In genomic region chr8:79984946-79985345, GRCm38 (mm10) we compare ENCODE assay signal across 25 mouse cellular contexts.
DNase-seq lines count a peak whose midpoint lies in the region; ATAC-seq and TF ChIP-seq lines count a peak whose summit lies in the region.
"Had no signal": no experiment of that assay in that cellular context is flagged by ENCODE, and none has a peak within 500 bp of the region (broad histone marks: within the 10 kb centered on the region; RNA-seq: fewer than 3 reads in every experiment).

No protein-coding gene starts in this region.

- no peaks in the 10 kb centered on the region for H3K9me3 ChIP-seq in midbrain, embryonic 14.5 days (ENCODE audit: control insufficient read depth, low read length)
- H3K9me3 ChIP-seq in midbrain, embryonic 15.5 days = no peaks in the 10 kb centered on the region
- H3K9me3 ChIP-seq: embryonic facial prominence, embryonic 13.5 days; forebrain, embryonic 13.5 days; heart, embryonic 10.5 days; heart, embryonic 13.5 days; hindbrain, embryonic 12.5 days; hindbrain, embryonic 15.5 days had no signal

- no peak overlapping the region for H3K27ac ChIP-seq in midbrain, embryonic 14.5 days (replicated peaks; ENCODE audit: low read depth, low read length)
- H3K27ac ChIP-seq in midbrain, embryonic 15.5 days = no peak overlapping the region
- H3K27ac ChIP-seq: embryonic facial prominence, embryonic 13.5 days; forebrain, embryonic 13.5 days; heart, adult 2 months; heart, embryonic 10.5 days; heart, embryonic 13.5 days; hindbrain, embryonic 12.5 days; hindbrain, embryonic 15.5 days had no signal

- DNase-seq in embryo, embryonic 10.5 days (ENCODE audit: low spot score) = peak; percentile 26
- no peak for DNase-seq in embryo, embryonic 10 days (ENCODE audit: low spot score)
- DNase-seq in midbrain, embryonic 14.5 days = no peak
- peak; percentile 77 for DNase-seq in retina, embryonic 14.5 days (ENCODE audit: low spot score)
- DNase-seq in gastrocnemius, postnatal 10 days = no peak
- no peak for DNase-seq in right cerebral cortex, postnatal 36 days (ENCODE audit: low spot score in 2 of 2)
- DNase-seq in lung, adult 2 months = no peak
- DNase-seq: adrenal gland, postnatal 10 days; adrenal gland, postnatal 36 days; cerebellum, adult 11 months; cerebellum, adult 2 months; cerebellum, adult 9-11 months; cerebellum, postnatal 25 days; gastrocnemius, postnatal 36 days; heart, adult 2 months; heart, postnatal 14 days had no signal

- 49% methylated on average over 2 of the region's 2 CpGs for WGBS in midbrain, embryonic 14.5 days
- 60% methylated on average over 2 of the region's 2 CpGs for WGBS in midbrain, embryonic 15.5 days
- WGBS in lung, adult 2 months = 66% methylated on average over 2 of the region's 2 CpGs

- no peak overlapping the region for H3K4me2 ChIP-seq in midbrain, embryonic 14.5 days (ENCODE audit: low read length)
- no peak overlapping the region for H3K4me2 ChIP-seq in midbrain, embryonic 15.5 days
- H3K4me2 ChIP-seq: embryonic facial prominence, embryonic 13.5 days; forebrain, embryonic 13.5 days; heart, embryonic 13.5 days; hindbrain, embryonic 12.5 days; hindbrain, embryonic 15.5 days had no signal

- no peak overlapping the region for H3K4me3 ChIP-seq in midbrain, embryonic 14.5 days (replicated peaks; ENCODE audit: low read depth, low read length)
- H3K4me3 ChIP-seq in midbrain, embryonic 15.5 days = no peak overlapping the region
- no peak overlapping the region for H3K4me3 ChIP-seq in lung, adult 2 months (replicated peaks; ENCODE audit: extremely low read depth, low read depth, low read length)
- H3K4me3 ChIP-seq: embryonic facial prominence, embryonic 13.5 days; erythroblast, embryonic 14.5 days; forebrain, embryonic 13.5 days; heart, adult 2 months; heart, embryonic 10.5 days; heart, embryonic 13.5 days; hindbrain, embryonic 12.5 days; hindbrain, embryonic 15.5 days had no signal

- H3K27me3 ChIP-seq in midbrain, embryonic 14.5 days (ENCODE audit: control insufficient read depth, insufficient read depth, low read length) = no peaks in the 10 kb centered on the region
- H3K27me3 ChIP-seq in midbrain, embryonic 15.5 days (replicated peaks) = no peaks in the 10 kb centered on the region
- H3K27me3 ChIP-seq: embryonic facial prominence, embryonic 13.5 days; forebrain, embryonic 13.5 days; heart, embryonic 13.5 days; hindbrain, embryonic 12.5 days; hindbrain, embryonic 15.5 days; Patski had no signal

- H3K4me1 ChIP-seq in midbrain, embryonic 14.5 days (ENCODE audit: control insufficient read depth, insufficient read depth, low read length) = no peaks in the 10 kb centered on the region
- no peaks in the 10 kb centered on the region for H3K4me1 ChIP-seq in midbrain, embryonic 15.5 days
- H3K4me1 ChIP-seq in lung, adult 2 months (ENCODE audit: control insufficient read depth, insufficient read depth, low read length) = no peaks in the 10 kb centered on the region
- H3K4me1 ChIP-seq: forebrain, embryonic 13.5 days; hindbrain, embryonic 15.5 days had no signal

- ATAC-seq in midbrain, embryonic 14.5 days (ENCODE audit: low FRiP score, low TSS enrichment) = 0 out of 2 replicates have a peak, but pooled peaks have one; percentile 24
- ATAC-seq in midbrain, embryonic 15.5 days (replicated peaks) = no peak
- ATAC-seq: forebrain, embryonic 13.5 days; Patski had no signal

- H3K9ac ChIP-seq in midbrain, embryonic 14.5 days (replicated peaks; ENCODE audit: low read length) = no peak overlapping the region
- H3K9ac ChIP-seq in midbrain, embryonic 15.5 days = no peak overlapping the region
- H3K9ac ChIP-seq: embryonic facial prominence, embryonic 13.5 days; forebrain, embryonic 13.5 days; heart, embryonic 13.5 days; hindbrain, embryonic 12.5 days; hindbrain, embryonic 15.5 days had no signal

- H3K36me3 ChIP-seq in midbrain, embryonic 14.5 days (ENCODE audit: control insufficient read depth, insufficient read depth, low read length) = no peaks in the 10 kb centered on the region
- no peaks in the 10 kb centered on the region for H3K36me3 ChIP-seq in midbrain, embryonic 15.5 days (replicated peaks)
- H3K36me3 ChIP-seq: embryonic facial prominence, embryonic 13.5 days; heart, embryonic 10.5 days; heart, embryonic 13.5 days; hindbrain, embryonic 12.5 days; hindbrain, embryonic 15.5 days had no signal

- TF ChIP-seq CTCF in lung, adult 2 months (IDR thresholded peaks at IDR 0.05; ENCODE audit: insufficient read depth, low read length) = no peak

- TF ChIP-seq POLR2A in lung, adult 2 months (IDR thresholded peaks at IDR 0.05; ENCODE audit: borderline replicate concordance, extremely low read depth, low read depth, low read length) = no peak

Comparison
In these comparisons a context has a peak if more than half of its experiments do, and no peak if none do; other contexts are left out.
1. DNase-seq: peak in embryo, embryonic 10.5 days (single experiment) and retina, embryonic 14.5 days (single experiment); none in embryo, embryonic 10 days (single experiment), midbrain, embryonic 14.5 days (single experiment), gastrocnemius, postnatal 10 days (single experiment), right cerebral cortex, postnatal 36 days (0 of 2) and lung, adult 2 months (single experiment).